Mouse (Mus musculus): ENCODE data around the gene Adpgk.

DNA sequence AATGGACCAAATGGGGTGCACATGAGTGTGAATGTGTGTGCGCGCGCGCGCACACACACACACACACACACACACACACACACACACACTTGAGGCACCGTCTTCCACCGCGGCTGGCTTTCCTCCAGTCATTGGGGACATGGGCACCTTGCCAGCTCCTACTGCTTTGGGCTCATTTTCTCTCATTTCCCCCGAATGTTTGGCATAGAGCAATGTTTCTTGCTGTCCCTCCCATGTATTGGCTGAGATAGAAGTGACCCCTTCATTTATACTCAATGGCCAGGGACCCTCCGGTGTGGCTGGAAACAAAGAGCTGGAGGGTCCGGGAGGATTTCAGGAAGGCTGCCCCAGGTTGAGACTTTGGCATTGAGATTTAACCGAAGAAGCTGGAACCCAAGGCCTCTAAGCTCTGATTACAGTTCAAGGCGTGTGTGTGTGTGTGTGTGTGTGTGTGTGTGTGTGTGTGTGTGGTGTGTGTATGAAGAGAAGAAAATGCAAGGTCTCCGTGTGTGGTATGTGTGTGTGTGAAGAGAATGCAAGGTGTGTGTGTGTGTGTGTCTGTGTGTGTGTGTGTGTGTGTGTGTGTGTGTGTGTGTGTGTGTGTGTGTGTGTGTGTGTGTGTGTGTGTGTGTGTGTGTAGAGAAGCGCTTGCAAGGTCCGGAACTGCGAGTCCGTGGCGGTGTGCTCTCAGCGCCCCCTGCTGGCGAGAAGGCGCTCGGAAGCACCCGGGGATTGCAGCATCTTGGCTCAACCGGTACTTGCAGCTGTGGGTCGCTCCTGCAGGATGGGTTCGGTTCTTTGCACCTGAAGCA lies 9.3 kb upstream of the Adpgk start:
- TF ChIP-seq CTCF (IDR thresholded peaks at IDR 0.05; ENCODE audit: low read depth) (peak; percentile 80), EP300 (IDR thresholded peaks at IDR 0.05; ENCODE audit: low read depth) (no peak)

Data from heart, postnatal 0 days (tissue).